Mouse (Mus musculus) cerebellum, postnatal 10 days (tissue): ENCODE measurements at regions not wholly inside any gene's neighbourhood (a gene's known extent, or its start where the extent isn't known, plus 50 kb on each side); places are given as distances from the start of the nearest gene placed in this dataset.

Source experiments
- DNase-seq, 2 experiments: peaks; one replicate each; pipeline ENCODE4 v3.0.0; 2021; ENCODE audit warnings: mixed read lengths in 2 of 2

DNA sequence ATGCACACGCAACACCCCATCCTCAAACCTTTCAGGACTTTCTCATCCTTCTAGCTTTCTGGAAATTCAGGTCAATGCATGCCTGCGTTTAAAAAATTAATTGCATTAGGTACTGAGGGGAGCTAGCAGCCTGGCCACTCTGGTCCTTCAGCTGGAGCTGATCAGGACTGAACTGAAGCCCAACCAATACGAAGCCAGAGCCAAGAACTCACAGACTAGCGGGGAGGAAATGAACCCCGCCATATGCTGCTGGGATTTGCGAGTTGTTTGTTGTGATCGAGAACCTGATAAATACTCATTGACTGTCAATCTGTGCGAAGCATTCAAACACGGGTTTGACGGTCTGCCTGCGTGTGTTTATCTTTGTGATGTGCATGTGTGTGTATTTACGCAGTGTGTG lies 177.2 kb upstream of the Rora start:
- no peak for DNase-seq

DNA sequence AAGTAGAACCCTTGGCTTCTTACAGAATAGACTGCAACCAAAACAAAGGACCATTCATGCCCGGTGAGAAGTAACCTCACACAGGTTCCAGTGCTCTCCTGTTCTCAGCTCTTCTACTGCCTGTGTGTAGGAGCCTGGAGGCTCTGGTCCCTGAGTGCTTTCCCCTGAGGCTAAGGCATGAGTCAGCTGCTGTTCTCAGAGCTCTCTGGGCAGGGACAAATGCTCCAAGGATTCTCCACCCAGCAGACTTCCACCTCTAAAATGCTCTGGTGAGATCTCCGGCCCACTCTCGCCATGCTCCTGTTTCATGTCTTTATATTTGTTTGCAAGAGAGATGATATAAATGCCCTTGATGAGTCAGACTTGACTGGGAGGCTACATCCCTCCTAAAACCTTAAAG lies 176.1 kb upstream of the Rora start:
- DNase-seq: no peak

DNA sequence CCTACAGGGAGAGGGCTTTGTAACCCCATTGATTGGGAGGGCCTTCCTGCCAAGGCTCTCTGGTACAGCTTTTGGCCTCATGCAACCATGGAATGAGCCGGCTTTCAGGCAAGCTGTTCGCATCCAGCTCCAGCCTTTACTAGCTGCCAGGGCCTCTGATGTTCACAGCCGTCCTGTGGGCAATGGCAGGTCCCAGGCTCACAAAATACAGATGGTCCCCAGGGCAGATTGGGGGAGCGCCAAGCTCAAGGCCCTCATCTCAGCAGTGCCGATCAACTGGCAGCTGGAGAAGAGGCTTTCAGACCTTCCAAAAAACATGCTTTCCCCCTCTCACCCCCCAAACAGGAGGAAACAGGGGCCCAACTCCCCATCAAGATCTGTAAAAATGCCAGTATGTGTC lies 166.9 kb upstream of the Rora start:
- DNase-seq: peak; percentile 88 to 93

DNA sequence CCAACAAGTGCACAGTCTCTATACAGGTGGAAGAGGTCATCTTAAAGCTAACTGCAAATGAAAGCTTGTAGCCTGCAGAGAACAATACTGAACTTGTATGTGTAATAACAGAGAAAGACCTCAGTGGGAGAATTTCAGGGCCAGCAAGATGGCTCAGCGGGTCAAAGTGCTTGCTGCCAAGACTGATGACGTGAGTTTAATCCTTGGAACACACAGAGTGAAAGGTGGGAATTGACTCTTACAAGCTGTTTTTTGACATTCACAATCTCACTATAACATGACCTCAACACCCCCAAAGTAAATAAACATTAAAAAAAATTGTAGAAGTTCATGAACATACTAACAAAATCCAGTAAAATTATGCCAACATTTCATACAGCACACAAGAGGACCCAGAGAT lies 162.4 kb upstream of the Rora start:
- peak in 1 of 2 experiments; percentile 23 for DNase-seq

DNA sequence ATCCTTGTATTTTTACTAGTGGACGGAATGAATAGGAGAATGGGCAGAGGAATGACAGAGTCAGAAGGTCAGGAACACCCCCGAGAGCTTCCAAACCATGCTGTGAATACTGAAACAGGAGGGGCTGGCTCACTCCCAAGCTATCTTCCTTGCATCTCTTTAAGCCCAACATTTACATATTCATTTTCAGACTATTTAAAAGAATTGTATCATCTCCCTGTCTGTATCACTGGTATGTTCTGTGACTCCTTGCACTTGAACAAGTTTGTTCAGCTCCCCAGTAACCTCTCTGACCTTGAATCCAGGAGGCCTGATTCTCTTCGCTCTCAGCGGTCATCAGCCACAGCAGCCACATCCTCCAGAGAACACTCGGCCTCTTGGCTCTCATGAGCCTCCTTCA lies 132.4 kb upstream of the Rora start:
- DNase-seq: peak in 1 of 2 experiments; percentile 6

DNA sequence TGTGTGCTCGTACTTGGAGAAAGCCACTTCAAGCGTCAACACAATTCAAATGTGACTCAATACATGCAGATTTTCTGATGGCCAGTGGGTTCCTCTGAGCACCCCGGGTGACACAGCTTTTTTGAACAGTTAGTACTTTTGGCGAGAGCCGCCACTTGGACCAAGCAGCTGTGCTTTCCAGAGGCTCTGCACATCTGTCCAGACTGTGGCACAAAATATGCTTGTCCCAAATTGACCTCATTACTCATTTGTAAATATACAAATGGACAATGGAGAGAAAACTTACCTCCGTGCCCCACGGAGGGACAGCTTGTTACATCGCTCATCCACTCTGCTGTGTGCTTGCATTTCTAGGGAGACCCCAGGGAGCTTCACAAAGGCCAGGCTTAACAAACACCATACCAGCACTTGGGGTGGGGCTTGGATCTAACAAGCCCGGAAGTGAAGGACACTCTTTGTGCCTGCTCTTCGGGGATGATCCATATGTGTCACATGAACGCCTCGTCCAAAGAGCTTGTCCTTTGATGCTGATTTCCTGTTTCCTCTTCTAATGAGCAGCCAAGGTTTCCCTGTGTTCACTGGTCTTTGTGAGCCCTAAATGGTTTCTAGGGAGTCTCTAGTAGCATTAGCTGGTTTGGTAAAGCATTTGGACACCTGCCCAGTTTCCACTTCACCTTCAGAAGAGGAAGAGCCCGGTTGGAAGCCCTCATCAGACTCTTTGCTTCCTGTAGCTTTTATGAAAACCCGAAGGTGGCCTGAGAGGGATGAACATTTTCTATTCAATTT lies 91.6 kb upstream of the Rora start:
- no peak for DNase-seq

DNA sequence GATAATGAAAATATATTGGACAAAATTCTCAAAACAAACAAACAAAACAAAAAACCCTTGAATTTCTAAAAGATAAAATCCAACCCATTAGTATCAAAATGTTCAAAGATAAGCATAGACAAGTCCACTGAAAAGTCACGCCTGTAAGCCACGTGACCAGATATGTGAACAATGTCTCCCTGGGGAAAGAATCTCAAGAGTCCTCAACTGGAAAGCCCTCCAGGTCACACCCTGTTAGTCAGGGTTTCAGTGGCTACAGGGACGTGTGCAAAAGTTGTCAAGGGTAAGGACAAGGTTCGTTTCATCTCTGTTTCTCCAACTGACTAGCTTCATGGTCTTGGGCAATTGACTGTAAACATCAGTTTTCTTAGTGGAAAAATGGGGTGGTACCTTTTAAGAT lies 90.4 kb upstream of the Rora start:
- no peak for DNase-seq

DNA sequence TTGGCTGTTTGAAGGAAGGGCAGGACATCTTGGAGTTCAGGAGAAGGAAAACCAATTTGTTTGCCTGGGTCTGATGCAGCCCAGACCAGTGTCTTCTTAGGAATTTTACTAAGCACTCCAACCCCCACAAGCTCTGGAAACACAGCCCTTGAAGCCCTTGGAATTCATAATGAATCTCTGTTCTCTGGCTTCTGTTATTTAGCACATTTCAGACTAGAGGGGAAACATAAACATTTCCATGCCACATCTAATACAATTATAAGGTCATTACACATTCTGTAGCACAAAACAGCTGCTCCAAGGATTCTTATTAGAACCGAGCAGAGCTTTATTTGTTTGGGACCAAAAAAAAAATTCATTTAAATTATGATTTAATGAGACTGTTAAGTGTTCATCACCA lies 67.8 kb upstream of the Rora start:
- DNase-seq: no peak

DNA sequence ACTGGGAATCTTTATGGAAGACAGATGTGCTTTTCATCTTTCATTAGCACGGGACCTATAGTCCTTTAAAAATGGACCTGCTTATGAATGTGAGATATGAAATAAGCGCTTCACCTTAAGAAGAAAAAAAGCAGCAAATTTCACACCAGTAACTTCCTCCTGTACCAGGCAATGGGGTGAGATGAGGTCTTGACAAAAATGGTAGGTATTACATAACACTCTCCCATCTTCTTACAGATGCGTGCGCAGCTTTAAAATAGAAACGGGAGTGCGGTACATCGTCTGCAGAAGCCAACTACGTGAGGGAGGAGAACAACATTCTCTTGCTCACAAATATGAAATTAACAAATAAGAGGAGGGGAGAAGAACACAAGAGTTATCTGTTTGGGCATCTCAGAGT lies 62.6 kb upstream of the Rora start:
- no peak for DNase-seq

DNA sequence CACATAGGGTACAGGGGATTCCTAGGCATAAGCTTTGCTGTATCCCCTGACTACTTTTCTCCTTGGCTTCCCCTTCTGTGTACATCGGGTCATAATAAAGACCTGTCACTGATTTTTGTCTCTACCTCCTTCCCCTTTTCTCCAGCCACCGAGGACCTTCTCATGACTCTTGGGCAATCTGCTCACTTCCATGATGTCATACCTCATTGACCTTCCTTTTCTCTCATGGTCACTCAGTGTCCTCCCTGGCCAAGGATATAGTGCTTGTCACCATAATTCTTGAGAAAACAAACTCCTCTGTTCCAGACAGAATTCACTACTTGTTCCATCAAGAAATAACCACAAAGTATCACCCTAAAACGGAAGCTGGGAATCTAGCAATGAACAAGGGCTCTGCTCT lies 60.6 kb upstream of the Rora start:
- no peak for DNase-seq

DNA sequence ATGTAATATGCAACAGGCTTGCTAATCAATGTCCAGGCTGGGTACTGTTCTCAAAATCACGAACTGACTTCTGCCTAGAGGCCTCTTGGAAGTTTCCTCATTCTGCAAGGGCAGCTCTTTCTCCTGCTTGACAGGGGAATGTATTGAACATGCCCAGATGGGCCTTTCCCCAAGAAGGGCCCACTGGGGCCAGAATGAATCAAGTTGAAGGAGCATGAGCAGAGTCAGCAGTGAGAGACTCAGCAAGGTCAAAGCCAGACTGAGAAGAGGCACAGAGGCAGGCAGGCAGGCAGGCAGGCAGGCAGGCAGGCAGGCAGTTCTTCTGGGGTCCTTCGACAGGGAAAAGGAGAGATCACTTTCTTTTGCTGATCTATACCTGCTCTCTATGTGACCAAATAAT lies 59.0 kb upstream of the Rora start:
- DNase-seq: no peak
